Mouse (Mus musculus) heart, postnatal 36 days (tissue): ENCODE measurements at regions not wholly inside any gene's neighbourhood (a gene's known extent, or its start where the extent isn't known, plus 50 kb on each side); places are given as distances from the start of the nearest gene placed in this dataset.

Source experiments
- DNase-seq, 2 experiments: peaks; one replicate each; pipeline ENCODE4 v3.0.0; 2021 to 2022
- intact Hi-C: fragments of 180-260 bp; cut with DNase I; formaldehyde crosslinking; loops from one replicate; pipeline ENCODE4 v1.15.1; 2025

DNA sequence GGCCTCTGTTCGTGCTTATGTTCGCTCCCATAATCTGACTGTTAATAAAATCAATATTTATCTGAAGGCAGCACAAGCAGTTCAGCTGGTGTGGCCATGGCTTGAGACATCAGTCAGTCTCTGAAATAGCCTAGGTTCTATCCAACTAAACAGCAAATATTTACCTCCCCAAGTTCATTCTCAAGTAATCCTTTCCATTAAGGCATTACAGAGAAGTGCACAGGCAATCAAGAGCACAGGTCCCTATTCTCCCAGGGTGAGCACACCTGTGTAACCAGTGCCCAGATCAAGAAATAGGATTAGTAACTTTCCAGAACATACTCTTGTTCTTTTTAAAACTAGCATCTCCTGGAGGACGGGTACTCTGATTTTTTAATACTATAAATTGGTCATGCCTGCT lies 199.2 kb upstream of the Bmp2 start:
- intact Hi-C loops, result no loop called here
- DNase-seq, result no peak

DNA sequence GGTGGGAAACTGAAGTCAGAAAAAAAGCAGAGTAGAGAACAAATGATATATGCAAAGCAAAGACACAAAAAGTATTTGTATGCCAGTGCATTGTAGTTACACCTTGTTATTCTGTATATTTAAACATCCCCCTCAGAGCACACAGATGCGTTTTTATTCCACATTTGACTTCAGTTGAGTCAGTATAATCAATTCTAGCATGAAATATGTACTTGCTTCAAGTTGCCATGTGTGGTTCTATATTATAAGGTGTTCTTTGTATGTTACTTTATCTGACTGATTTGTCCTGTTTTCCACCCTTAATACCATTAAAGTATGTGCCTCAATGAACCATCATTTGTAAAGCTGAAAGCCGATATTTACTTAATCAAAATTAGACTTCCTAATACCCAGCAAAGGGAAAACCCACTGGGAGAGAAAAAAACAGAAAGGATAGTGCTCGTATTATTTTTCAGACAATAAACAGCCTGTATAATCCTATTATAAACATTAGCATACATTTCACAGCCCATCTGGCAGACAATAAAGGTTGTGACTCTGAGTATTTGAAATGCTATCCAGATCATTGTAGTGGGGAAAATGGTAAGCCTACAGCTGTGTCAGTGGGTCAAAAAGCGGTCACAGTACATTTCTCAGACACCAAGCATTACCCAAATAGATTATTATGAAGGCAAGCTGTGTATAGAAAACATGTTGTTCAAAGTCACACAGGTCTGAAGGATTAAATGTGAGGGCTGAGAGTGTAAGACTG lies 189.1 kb upstream of the Bmp2 start:
- no peak for DNase-seq
- intact Hi-C loops, result no loop called here

DNA sequence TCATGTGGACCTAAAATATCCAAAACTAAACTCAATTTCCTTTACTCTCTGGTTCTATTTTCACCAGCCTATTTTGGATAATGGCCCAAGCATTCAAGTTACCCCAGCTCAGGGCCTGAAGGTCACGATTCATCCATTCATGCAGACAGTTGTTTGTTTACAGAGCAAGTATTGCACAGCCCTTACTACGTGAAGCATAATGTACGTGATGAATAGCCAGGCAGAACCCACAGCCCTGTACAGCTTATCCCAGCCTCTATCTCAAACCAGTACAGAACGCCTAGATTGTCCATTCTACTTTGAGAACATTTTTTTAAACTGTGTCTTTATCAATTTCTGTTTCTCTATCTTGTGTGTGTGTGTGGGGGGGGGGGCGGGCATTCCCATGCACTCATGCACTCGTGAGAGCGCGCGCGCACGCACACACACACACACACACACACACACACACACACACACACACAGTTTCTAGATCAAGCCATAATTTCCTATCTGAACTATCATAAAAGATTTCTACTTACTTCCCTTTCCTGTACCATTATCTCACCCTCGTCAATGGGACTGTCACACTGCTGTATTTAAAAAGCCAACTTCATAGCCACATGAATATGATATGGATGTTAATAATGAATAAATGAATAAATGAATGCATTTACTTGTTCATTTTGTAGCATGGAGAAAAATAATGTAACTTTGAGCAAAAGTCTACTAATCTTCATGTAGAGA lies 180.3 kb upstream of the Bmp2 start:
- DNase-seq, result no peak
- intact Hi-C loops, result no loop called here

DNA sequence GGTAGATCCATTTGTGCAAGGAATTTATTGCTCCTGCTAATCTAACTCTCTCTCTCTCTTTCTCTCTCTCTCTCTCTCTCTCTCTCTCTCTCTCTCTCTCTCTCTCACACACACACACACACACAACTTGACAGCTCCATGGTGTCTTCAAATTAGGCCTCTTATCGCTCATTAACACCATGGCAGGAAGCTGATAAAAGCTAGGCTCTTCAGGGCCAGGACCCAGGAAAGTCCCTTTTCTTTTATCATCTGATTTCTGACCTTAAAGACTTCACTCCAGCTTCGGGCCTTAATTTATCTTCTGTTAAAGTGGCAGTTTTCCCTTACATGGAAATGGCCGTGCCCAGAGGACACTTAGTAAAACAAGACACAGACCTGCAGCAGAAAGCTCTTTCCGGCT lies 178.4 kb upstream of the Bmp2 start:
- no peak for DNase-seq
- intact Hi-C loops, result no loop called here

DNA sequence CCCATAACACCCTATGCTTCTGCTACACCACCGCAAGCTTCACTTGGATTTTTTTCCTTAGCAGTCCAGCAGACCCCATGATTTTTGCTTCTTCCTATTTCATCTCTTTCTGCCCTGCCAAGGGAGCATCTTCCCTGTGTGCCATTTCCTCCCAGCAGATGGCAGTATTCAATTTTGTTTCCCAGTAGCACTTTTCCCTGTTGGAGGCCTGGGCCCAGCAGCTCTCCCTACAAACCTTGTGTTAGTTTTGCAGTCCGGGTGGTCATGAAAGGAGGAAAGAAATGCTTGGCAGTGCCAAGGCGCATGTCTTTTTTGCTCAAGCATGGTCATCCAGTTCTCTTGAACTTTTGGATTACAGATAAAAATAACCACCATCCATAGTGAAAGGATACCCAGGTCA lies 170.9 kb upstream of the Bmp2 start:
- peak; percentile 20 to 34 for DNase-seq
- intact Hi-C loops, result loop anchor here (2.0 kb wide), 1 partner anchor 168 kb away; no protein-coding TSS in a partner anchor

DNA sequence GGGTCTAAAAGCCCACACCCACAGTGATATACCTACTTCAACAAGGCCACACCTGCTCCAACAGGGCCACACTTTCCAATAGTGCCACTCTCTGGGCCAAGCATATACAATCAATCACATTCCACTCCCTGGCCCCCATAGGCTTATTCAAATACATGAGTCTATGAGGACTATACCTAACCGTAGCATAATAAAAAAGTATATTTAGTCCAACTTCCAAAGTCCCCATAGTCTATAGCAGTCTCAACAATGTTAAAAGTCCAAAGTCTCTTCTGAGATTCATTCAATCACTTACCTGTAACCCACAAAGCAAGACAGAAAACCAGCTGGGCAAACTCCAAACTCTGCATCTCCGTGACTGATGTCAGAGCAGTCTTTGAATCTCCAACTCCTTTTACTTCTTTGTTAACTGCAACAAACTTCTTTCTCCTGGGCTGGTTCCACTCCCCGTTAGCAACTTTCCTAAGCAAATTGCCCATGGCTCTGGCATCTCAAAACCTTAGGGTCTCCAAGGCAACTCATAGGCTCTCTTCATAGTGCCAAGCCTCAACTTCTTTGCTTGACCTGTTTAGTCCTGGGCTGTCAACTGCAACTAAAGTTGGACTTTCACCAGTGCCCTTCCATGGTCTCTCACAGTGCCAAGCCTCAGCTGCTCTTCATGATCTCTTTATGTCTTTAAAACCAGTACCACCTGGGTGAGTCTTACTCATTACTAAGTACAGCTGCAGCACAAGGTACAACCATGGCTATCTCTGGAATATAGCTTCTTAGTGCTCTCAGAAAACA lies 168.6 kb upstream of the Bmp2 start:
- intact Hi-C loops, result no loop called here
- DNase-seq, result no peak

DNA sequence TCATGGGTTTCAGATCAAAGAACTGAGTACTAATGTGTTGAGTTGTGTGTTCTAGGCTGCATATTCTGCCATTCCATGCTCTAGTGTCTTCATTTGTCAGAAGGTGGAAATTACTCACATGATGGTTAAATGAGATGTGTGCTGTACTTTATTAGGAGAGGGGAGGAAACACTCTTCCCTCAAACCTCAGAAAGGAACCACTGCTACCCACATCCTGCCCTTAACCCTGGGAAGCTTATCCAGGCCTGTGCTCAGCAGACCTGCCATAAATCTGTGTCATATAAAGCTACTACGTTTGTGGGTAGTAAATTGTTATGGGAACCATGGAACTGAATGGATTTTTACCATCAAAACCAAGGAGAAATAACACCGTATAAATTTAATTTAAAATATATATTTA lies 166.7 kb upstream of the Bmp2 start:
- DNase-seq, result no peak
- intact Hi-C loops, result no loop called here

DNA sequence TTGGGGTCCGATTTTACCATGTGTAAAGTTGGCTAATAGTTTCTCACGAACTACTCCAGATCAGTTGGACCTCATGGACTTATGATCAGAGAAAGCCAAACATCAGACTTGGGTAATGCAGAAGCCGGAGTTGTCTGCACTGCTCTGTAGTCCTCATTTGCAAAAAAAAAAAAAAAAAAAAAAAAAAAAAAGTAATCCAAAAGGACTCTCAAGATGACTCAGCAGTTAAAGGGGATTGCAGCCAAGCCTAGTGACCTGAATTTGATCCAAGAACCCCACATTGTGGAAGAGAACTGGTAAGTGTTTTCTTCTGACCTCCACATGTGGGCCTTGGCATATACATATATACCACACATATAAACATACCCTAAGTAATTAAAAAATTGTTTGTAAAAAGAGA lies 164.6 kb upstream of the Bmp2 start:
- no peak for DNase-seq
- intact Hi-C loops, result no loop called here

DNA sequence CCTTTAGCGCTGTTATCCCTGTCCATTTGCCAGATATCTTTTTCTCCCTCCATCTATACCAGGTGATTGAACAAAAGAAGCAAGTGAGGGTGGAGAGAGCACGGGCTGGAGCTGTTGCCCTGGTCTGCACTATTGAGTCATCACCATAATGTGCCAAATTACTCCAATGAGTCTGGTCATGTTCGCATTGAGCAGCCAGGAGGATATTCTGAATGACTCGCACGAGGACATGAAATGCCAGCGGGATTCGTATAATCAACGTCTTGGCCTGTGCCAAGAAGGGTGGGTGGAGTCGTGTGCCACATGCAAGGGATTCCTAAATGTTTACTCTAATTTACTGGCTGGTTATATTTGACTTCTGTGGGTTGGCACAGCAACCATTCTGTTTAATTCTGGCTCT lies 159.7 kb upstream of the Bmp2 start:
- DNase-seq, result no peak
- intact Hi-C loops, result no loop called here

DNA sequence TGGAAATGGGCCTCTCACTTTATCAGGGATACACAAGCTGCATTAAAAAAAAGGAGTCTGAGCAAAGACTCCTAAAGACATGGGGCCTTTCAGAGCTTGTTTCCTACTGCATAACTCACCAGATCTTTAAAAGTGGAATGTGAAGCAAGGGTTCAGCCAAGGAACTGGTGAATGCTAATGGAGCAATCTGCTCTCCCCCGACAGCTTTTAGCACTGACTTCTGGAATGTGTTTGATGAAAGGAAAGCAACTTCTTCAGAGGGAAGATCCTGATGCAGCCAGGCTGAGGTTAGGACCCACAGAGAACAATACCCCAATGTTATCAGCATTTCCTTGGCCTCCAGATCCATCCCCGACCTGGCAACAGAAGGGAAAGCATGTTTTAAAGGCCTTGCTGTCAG lies 154.4 kb upstream of the Bmp2 start:
- intact Hi-C loops, result no loop called here

DNA sequence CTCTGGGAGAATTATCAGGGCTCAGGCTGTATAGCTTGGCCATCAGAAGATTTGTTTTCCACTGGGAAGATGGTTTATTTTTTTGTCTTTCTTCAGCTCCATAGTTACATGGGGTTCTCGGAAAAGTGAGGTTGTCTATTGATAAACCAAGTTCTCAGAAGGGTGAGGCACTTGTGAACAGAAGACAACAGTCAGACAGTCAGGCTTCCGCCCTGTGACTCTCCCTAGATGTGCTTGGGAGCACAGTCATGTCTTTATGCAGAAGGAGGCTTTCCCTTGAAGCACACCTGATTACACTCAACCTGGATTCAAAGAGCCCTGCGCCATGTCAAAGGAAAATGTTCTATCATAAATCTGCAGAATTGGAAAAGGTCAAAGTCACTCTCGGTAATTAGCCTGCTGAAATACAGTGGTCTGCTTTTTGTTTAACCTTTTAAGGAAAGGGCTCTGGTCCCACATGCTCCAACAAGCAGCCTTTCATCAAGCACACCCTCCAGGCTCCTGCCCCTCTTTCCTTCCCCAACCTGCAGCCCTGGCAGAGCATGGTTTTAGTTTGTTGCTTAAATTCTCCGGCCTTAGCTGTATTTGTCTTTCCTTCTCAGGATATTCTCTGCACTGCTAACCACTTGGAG lies 152.8 kb upstream of the Bmp2 start:
- intact Hi-C loops, result no loop called here
- no peak for DNase-seq

More for the DNA sequence above, 154.4 kb upstream of the Bmp2 start:
- no peak for DNase-seq

DNA sequence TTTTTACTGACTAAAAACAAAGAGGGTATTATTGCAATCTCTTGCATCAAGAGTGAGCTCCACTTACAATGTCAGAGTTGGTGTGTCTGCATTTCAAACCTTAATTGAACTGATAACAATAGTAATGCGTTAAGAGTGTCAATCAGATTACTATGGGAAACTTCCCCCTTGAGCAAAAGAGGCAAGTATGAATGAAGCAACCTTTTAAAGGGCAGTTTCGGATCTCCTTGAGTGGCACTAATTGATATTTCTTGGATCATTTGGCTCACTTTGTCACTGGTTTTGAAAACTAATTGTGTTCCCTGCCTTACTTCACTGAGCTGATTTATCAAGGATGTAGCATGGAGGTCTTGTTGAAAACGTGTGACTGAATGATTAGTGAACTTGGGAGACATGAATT lies 151.0 kb upstream of the Bmp2 start:
- intact Hi-C loops, result no loop called here
- no peak for DNase-seq

DNA sequence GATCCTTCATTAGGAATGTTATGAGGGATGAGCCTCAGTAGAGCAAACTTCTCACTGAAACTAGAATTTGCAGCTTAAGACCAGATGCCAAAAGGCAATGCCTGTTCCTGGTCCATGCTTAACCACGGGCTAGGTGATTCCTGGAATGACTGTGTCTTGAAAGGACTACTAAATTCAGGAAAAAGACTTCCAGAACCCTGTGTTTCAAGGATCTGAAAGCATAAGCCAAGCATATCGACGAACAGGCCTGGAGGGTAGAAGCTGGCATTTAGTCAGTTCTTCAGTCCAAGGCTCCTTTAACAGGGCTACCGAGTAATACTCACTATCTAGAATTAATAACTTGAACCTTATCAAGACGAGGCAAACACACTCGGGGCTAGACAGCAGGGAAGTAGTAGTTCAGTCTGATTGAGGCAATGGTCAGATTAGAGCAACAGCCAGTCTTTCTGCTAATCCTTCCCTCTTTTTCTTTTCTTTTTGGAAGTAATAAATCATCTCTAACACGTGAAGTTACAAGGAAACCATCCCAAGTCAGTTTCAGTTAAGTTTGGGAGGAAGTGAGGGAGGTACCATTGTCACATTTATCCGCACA lies 134.9 kb upstream of the Bmp2 start:
- DNase-seq, result no peak
- intact Hi-C loops, result no loop called here

DNA sequence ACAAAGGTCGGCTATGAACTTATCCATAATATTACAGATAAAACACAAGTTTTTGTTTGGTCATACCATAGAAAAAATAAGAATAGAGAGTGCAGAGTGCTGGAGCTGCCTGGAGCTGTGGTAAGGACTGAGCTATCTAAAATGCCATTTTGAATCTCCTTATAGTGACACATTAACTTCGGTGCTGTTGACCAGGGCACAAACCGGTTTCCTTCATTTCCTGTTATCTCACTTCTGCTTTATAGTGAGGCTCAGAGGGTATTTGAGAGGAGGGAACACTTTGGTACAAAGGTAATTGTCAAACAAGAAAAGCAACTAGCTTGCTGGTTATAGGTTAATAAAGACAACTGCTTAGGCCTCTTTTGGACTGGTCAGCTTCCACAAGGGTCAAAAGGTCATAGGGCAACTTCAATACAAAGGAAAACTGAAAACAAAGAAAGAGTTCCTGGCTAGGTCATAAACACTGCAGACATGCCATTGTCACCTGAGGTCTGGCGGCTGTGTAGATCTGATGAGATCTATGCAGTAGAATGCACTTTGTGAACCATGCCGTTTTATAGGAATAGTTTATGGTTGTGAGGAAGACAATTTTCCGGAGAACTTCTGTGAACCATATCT lies 132.2 kb upstream of the Bmp2 start:
- no peak for DNase-seq
- intact Hi-C loops, result no loop called here

DNA sequence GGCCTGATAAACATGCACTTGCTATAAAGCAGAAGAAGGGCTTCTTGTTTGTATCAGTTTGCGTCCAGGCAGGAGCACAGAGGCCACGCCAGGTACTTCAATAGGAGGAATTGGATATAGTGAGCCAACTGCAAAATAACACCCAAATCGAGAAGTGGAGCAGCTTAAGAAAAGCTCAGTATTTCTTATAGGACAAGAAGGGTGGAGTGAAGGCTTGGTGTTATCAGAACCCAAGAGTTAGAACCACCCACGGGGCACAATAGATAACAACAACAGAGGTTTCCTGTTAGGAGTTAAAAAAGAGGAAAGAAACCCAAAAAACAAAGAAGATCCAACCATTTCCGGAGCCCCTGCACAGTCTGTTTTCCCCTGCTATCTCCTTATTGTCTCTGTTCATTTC lies 126.4 kb upstream of the Bmp2 start:
- DNase-seq, result no peak
- intact Hi-C loops, result no loop called here

DNA sequence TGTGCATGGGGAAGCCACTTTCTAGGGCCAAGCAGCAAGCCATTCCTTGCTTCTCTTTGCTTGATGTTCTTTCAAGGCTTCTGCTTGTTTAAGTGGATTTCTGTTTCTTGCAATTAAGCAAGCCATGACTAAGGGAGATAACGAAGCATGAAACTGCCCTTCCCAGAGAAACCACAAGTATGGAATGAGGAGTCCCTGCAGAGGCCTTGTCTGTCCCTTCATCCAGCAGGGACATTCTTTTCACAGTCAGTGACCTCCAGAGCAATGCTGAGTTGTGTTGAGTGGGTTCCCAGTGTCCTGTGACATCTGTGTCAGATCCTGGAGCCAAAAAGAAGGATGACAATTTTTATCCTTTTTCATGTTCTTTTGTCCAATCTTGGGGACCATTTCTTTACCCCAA lies 124.9 kb upstream of the Bmp2 start:
- DNase-seq, result no peak
- intact Hi-C loops, result no loop called here

DNA sequence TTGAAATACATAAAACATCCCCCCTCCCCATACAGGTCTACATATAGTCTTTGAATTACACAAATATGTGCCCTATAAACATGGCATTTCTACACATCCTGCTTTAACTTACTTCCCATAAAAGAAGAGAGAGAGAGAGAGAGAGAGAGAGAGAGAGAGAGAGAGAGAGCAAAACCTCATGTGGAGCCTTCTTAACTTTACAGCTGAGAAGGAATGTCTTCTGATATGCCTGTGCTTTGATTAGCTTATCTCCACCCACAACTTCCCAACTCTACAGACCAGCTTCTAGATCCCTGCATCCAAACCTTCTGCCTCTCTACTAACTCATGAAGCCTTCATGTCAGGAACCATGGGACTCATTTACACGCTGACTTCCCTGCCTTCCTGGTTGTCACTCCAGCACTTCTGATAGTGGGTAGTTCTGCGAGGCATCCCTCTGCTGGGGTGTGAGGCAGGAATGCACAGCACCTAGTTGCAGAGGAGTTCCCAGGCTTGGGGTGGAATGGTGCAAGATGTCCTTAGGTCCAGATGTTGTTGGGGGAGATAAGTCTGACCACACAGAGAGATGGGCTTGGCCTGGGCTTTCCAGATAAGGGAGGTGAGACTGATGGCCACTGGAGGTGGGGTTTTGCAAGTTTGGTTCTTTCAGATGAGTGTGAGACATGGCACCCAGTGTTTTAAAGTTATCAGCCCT lies 122.4 kb upstream of the Bmp2 start:
- intact Hi-C loops, result no loop called here

DNA sequence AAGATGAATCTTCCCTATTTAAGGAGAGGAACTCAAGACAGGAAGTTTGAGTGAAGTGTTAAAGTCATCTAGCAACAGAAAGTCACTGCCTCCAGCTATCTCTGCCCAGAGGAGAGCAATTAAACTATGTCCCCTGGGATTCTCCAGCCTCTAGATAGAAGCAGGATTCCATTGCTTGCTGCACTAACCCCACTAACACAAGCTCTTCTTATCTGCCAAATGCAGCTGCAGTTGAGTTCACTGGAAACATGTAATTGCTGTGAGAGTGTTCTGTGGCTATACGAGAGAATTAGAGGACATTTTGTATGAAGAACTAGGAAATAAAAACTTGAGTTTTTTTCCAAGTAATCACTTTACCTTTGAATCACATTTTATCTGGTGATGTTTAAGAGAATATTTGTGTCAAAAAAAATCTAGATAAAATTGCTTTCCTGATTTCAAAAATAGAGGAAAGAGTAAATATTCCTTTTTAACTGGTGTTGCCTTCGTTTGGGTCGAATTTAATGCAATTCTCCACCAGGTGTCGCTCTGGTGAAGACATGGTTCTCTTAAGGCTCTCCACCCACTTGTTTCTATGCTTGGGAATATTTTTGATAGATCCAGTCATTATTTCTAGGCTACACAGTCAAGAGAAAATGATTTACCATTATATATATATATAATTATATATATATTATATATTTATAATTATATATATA lies 121.1 kb upstream of the Bmp2 start:
- intact Hi-C loops, result no loop called here
- peak in 1 of 2 experiments; percentile 19 for DNase-seq

More for the DNA sequence above, 122.4 kb upstream of the Bmp2 start:
- no peak for DNase-seq

DNA sequence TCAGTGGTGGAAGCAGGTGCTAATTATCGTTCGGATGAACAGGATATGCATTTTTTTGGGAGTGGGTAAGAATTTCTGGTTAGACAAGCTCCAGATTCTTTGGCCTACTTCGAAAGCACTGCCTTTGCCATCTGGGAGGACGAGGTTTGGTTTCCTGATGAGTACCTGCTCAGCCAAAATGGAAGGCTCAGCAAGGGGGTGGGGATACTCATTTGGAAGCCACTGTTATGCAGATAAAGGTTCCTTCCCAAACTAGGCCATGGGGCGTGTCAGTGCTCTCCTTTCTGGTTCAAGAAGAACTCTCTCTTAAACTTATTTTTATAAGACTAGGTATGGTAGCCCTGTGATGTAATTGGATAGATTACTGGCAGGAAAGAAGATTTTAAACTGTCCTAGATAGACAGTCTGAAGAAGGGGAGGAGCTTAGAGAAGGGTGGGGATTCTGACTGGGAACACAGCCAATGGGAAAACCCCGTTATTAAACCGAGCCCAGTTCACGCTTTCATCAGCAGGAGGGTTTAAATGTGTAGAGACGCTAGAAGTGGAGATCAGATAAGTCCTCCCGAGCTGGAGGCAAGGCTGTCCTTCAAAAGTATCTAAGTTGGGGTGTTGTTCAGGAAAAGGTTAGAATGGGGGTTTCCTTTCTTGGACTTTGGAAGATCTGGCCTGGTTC lies 119.7 kb upstream of the Bmp2 start:
- no peak for DNase-seq
- intact Hi-C loops, result no loop called here
